ENCODE assay signal across 16 mouse cellular contexts in the genomic region with DNA sequence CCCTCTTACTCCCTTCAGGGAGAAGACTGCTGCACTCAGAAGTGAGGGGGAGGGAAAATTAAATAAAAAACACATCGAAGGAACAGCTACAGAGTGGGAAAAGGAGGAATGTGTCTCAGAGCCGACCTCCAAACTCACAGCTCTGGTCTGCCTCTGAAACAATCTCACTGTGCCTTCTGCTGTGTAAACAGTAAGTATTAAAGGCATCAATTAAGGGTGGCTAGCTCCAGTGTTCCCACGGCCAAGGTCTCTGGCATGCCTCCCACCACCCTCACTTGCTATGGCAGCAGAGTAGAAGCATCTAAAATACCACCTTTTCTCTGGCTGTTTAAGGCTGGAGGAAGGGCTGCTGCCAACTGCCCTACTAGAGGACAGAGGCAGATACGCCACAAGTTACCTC.
DNase-seq lines count a peak whose midpoint lies in the region; ATAC-seq and TF ChIP-seq lines count a peak whose summit lies in the region.
"Had no signal": no experiment of that assay in that cellular context is flagged by ENCODE, and none has a peak within 500 bp of the region (broad histone marks: within the 10 kb centered on the region; RNA-seq: fewer than 3 reads in every experiment).

No protein-coding gene starts in this region.

- H3K27ac ChIP-seq in forebrain, embryonic 13.5 days = no peak overlapping the region
- H3K27ac ChIP-seq in forebrain, embryonic 12.5 days = no peak overlapping the region
- H3K27ac ChIP-seq in gastrocnemius, adult 2 months = no peak overlapping the region
- H3K27ac ChIP-seq: embryonic facial prominence, embryonic 12.5 days; kidney, postnatal 0 days; limb, embryonic 12.5 days; neural tube, embryonic 12.5 days had no signal

- ATAC-seq in forebrain, embryonic 13.5 days = peak; percentile 30; the same call in 1 of the 2 replicates
- ATAC-seq in forebrain, embryonic 12.5 days (ENCODE audit: low FRiP score) = no peak

- no peaks in the 10 kb centered on the region for H3K9me3 ChIP-seq in forebrain, embryonic 13.5 days (replicated peaks)
- H3K9me3 ChIP-seq in forebrain, embryonic 12.5 days = no peaks in the 10 kb centered on the region
- H3K9me3 ChIP-seq: embryonic facial prominence, embryonic 12.5 days; limb, embryonic 12.5 days; neural tube, embryonic 12.5 days had no signal

- H3K36me3 ChIP-seq in forebrain, embryonic 13.5 days (ENCODE audit: poor library complexity, severe bottlenecking) = no peaks in the 10 kb centered on the region
- H3K36me3 ChIP-seq in forebrain, embryonic 12.5 days (replicated peaks) = no peaks in the 10 kb centered on the region
- H3K36me3 ChIP-seq: embryonic facial prominence, embryonic 12.5 days; limb, embryonic 12.5 days; neural tube, embryonic 12.5 days had no signal

- H3K4me3 ChIP-seq in forebrain, embryonic 13.5 days = no peak overlapping the region
- H3K4me3 ChIP-seq in forebrain, embryonic 12.5 days (replicated peaks) = no peak overlapping the region
- H3K4me3 ChIP-seq in gastrocnemius, adult 2 months = no peak overlapping the region
- H3K4me3 ChIP-seq: embryonic facial prominence, embryonic 12.5 days; limb, embryonic 12.5 days; neural tube, embryonic 12.5 days had no signal

- 39% methylated on average over 4 of the region's 4 CpGs for WGBS in forebrain, embryonic 13.5 days
- 56% methylated on average over 4 of the region's 4 CpGs for WGBS in forebrain, embryonic 12.5 days

- intact Hi-C loops in left cerebral cortex, postnatal 25 days (cut with DNase I) = no loop called here
- intact Hi-C loops in gastrocnemius, adult 2 months (cut with DNase I) = no loop called here

- DNase-seq in ovary, adult 18-20 months (ENCODE audit: low spot score) = peak; percentile 35
- no peak for DNase-seq in ovary, postnatal 14 days (ENCODE audit: low spot score)
- DNase-seq in left cerebral cortex, postnatal 25 days (ENCODE audit: low spot score in 2 of 2) = peak; percentile 27 to 63
- peak; percentile 43 for DNase-seq in telencephalon, adult 2 months (ENCODE audit: low read depth, low spot score)
- no peak for DNase-seq in gastrocnemius, adult 2 months
- no peak for DNase-seq in B cell, adult 2 months
- DNase-seq: cerebellum, adult 9-11 months; lung, adult 2 months; thymus, adult 18-20 months had no signal

- no peaks in the 10 kb centered on the region for H3K27me3 ChIP-seq in forebrain, embryonic 13.5 days
- H3K27me3 ChIP-seq in forebrain, embryonic 12.5 days = no peaks in the 10 kb centered on the region
- H3K27me3 ChIP-seq: embryonic facial prominence, embryonic 12.5 days; limb, embryonic 12.5 days; neural tube, embryonic 12.5 days had no signal

- H3K4me1 ChIP-seq in forebrain, embryonic 13.5 days = peaks cover 16% of the 10 kb centered on the region
- peaks cover 13% of the 10 kb centered on the region for H3K4me1 ChIP-seq in forebrain, embryonic 12.5 days
- H3K4me1 ChIP-seq: limb, embryonic 12.5 days had no signal

- no peak overlapping the region for H3K4me2 ChIP-seq in forebrain, embryonic 13.5 days
- no peak overlapping the region for H3K4me2 ChIP-seq in forebrain, embryonic 12.5 days
- H3K4me2 ChIP-seq: embryonic facial prominence, embryonic 12.5 days; heart, embryonic 11.5 days; limb, embryonic 12.5 days; neural tube, embryonic 12.5 days had no signal

- no peak for TF ChIP-seq CTCF in gastrocnemius, adult 2 months (IDR thresholded peaks at IDR 0.05)

- no peak overlapping the region for H3K9ac ChIP-seq in forebrain, embryonic 13.5 days
- H3K9ac ChIP-seq in forebrain, embryonic 12.5 days = no peak overlapping the region
- H3K9ac ChIP-seq: embryonic facial prominence, embryonic 12.5 days; limb, embryonic 12.5 days; neural tube, embryonic 12.5 days had no signal

Comparison
In these comparisons a context has a peak if more than half of its experiments do, and no peak if none do; other contexts are left out.
1. DNase-seq: peak in ovary, adult 18-20 months (single experiment), left cerebral cortex, postnatal 25 days (2 of 2) and telencephalon, adult 2 months (single experiment); none in ovary, postnatal 14 days (single experiment), gastrocnemius, adult 2 months (single experiment) and B cell, adult 2 months (0 of 2).